Mouse (Mus musculus) brain, embryonic 14.5 days (tissue): ENCODE measurements around the gene Msh2.

Experiments used
- CTCF ChIP-seq: fragments of 200-500 bp; IDR thresholded peaks from 2 replicates; pipeline ENCODE4 v1.5.1; 2012; ENCODE audit warnings: inconsistent platforms, mild to moderate bottlenecking, moderate library complexity, borderline replicate concordance; ENCODE audit not compliant: insufficient read depth, insufficient read length; ENCODE audit errors: extremely low read depth
- POLR2A ChIP-seq: fragments of 200-500 bp; IDR thresholded peaks from 2 replicates; pipeline ENCODE4 v1.6.1; 2012; ENCODE audit warnings: mild to moderate bottlenecking, inconsistent platforms, borderline replicate concordance; ENCODE audit not compliant: poor library complexity, insufficient read depth, insufficient read length, severe bottlenecking; ENCODE audit errors: extremely low read depth

- TF ChIP-seq POLR2A, result no peak
- TF ChIP-seq CTCF, result no peak
These were observed 27.1 kb downstream of the Msh2 start for GRCm38 (mm10) chr17:87698996-87699765.
